Mouse (Mus musculus): ENCODE measurements around the gene Spp2.
"Not testable (repeated sequence)": the region's sequence is repeated elsewhere in the genome, so short reads cannot be mapped to it uniquely, and the experiment has no call there.

The Spp2 gene

GRCm38 (mm10) chr1:88434057-88434456, 27.3 kb downstream of the Spp2 start:
- DNase-seq: no peak

DNA sequence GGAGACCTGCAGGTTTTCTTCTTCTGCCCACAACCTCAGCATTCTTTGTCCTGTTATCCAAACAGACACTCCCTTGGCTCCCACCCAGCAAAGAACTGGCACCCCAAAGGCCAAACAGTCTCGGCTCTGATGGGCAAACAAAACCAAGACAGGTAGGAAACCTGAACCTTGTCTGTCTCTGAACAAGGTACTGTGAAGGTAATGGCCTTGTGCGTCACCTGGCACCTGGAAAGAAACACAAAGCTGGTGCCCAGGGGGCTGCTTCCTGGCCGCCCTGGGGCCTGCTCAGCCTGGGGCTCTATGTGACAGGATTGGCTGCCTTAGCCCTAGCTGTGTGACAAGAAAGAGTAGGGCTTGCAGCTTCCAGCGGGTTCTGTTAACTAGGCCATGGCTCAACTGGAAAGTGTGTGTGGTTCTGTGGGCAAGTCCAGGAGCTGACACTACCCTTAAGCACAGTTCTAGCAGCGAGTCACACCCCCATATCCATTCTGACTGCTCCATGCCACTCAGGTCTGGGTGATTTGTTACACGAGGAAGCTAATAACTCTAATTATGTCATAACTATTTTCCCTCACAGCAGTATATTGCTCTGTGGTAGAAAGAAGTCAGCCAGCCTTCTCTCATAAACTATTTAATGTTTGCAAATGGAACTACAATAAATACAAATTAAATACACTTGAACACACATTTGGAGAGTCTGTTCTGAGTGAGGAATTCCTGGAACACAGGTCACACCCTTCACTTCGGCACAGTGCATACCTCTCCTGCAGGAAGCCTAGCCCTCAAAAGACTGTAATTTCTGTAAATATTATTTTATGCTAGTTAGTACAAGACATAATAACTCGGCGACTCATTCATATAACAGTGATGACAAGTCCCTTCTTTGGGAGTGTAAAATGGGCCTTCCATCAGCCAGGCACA, 30.7 kb downstream of the Spp2 start:
- no peak for DNase-seq

- no peak for DNase-seq
These were observed 36.6 kb downstream of the Spp2 start for GRCm38 (mm10) chr1:88443383-88443782.

GRCm38 (mm10) chr1:88445400-88445799, 38.6 kb downstream of the Spp2 start:
- no peak for DNase-seq

- no peak for DNase-seq
These were observed 39.7 kb downstream of the Spp2 start for GRCm38 (mm10) chr1:88446270-88447030.

DNA sequence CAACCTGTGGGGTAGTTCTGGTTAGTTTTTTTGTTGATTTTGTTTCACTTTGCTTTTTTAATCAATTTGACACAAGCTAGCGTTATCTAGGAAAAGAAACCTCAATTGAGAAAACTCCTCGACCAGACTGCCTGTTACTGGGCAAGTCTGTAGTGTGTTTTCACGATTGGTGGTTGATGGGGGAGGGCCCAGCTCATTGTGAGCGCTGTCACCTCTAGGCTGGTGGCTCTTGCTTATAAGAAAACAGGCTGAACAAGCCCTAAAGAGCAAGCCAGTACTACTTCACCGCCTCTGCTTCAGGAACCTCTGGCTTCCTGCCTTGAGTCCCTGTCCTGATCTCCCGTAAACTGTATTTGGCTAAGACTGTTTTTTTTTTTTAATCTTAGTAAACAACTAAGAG, 40.7 kb downstream of the Spp2 start:
- DNase-seq: peak; percentile 34

DNA sequence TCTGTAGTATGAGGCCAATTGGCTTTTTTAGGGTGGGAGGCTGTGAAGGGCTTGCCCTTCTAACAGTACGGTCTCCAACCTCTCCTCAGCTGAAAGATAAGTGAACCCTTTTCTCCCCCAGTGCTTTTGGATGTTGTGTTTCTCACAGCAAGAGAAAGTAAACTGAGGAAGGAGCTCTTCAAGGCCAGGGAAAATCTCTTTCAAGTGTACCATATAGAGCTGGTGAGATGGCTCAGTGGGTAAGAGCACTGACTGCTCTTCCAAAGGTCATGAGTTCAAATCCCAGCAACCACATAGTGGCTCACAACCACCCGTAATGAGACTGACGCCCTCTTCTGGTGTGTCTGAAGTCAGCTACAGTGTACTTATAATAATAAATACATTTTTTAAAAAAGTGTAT, 41.3 kb downstream of the Spp2 start:
- not testable (repeated sequence) for DNase-seq

DNA sequence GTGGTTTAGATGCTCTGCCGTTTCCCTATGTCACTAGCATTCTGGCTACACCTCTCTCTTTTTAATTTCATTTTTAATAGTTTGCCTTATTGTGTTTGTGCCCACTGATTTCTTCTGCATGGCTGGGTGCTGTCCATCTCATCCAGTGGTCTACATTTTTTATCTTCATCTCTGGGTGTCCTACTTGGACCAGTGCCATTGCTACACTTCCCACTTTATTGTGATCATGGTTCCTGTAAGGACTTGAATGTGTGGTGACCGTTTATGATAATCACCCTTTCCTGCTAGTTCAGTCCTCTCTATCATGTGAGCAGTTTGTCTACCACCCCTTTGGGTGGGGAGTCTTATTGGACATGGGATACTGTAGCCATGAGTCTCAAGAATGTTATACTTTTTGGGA, 43.0 kb downstream of the Spp2 start:
- DNase-seq: no peak

- DNase-seq: no peak
These were observed 43.9 kb downstream of the Spp2 start for GRCm38 (mm10) chr1:88450668-88451067.

DNA sequence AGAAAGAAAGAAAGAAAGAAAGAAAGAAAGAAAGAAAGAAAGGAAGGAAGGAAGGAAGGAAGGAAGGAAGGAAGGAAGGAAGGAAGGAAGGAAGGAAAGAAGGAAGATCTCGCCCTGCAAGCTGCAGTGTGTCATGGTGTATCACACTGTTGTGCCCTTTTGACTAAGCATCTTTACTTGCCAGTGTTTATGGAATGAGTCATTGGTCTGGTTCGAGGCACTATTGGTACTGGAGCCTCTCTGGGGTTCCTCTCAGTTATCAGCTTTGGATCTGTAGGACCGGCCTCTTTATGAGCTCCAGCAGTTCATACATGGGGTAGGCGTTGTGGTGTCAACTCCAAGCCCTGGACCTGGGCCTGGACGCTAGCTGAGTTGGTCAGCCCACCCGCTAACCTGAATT, 45.4 kb downstream of the Spp2 start:
- DNase-seq: no peak

DNA sequence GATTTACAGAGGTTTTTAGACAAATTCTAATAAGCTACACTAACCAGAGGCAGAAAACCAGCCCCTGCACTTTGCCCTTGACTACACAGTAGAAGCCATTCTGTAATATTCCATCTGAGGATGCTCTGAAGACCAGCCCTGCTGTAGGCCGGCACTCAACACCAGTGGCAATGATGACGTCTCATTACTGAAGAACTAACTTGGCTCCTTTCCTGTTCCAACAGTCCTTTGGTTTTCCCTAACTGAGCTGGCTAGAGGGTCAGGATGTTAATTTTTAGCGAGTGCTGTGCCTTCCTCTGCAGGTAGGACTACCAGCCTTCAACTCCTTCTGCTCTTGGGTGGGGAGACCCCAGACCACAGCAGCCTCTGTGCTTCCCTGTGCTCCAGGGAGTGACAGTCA, 47.9 kb downstream of the Spp2 start:
- DNase-seq: no peak

DNA sequence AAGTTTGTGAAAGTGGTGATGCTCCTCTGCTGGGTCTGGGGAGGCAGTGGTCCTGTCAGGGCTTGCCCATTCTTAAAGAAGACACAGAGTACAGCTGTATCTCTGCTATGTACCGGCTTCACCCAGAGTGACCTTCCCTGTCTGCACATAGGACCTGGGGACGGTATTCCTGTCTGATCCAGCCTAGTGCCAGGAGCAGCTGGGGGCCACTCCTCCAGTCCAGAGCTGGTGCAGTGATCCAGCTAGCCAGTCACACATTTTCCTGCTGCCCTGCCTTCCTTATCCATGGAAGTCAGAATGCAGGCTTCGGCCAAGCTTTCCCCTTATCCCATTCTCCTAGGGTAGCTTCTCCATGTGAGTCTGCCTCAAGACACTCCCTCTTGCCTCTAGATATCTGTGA, 49.0 kb downstream of the Spp2 start:
- DNase-seq: peak; percentile 31

- peak; percentile 57 for DNase-seq
These were observed 49.8 kb downstream of the Spp2 start for GRCm38 (mm10) chr1:88456451-88457072.

- DNase-seq: no peak
These were observed 52.4 kb downstream of the Spp2 start for GRCm38 (mm10) chr1:88459196-88459595.

GRCm38 (mm10) chr1:88459655-88460054, 52.9 kb downstream of the Spp2 start:
- DNase-seq: no peak

GRCm38 (mm10) chr1:88461096-88461495, 54.3 kb downstream of the Spp2 start:
- no peak for DNase-seq

GRCm38 (mm10) chr1:88462484-88462883, 55.7 kb downstream of the Spp2 start:
- DNase-seq: no peak

DNA sequence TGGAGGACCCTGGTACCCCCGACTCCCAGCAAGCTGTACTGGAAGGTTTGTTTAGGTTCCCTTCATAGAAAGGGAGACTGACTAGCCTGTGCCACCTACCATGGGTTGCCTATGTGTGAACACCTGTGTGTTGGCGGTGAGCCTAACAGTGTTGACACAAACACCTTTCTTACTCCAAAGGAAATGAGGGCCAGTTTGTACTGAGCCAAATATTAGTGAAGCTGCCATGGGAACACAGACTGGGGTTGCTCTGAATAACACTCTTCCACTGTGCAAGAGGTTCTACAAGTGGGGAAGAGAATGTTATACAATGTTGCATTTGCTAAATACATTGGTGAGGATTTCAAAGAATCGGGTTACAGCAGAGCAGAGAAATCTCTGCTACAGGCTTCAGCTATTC, 56.5 kb downstream of the Spp2 start:
- DNase-seq: no peak

DNA sequence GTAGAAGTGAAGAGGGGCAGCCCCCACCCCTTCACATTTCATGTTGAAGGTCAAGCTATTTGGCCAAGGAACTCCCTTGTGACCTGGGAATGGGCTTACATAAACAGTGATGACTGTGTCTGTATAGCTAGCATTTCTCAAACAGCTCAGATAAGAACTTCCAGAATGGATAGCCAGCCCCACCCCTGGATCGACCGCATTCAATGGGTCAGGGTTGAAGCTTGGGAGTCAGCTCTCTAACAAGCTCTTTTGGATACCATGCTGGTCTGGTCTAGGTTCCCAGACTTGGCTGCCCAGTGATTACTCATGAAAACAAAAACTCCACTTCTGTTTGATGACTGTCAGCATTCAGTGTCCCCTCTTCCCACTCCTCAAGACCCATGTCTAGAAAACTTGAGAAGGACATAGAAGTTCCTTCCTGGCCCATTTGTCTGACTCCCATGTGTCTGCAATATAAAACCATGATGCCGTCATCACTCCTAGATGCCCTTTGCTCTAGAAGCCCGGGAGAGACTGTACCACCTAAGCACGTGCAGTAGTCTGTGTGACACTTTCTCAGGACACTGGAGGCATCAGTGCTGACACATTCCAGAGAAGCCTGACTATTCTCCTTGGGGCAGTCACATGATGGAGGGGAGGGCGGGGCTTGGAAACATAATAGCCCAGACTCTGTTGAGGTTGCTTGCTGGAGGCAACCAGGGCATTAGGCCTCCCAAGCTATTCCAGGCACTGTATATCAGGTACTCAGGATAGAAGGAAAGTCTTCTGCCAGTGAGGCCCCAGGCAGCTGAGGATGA, 57.5 kb downstream of the Spp2 start:
- no peak for DNase-seq

GRCm38 (mm10) chr1:88465722-88466121, 59.0 kb downstream of the Spp2 start:
- no peak for DNase-seq

GRCm38 (mm10) chr1:88466325-88467064, 59.7 kb downstream of the Spp2 start:
- no peak for DNase-seq

DNA sequence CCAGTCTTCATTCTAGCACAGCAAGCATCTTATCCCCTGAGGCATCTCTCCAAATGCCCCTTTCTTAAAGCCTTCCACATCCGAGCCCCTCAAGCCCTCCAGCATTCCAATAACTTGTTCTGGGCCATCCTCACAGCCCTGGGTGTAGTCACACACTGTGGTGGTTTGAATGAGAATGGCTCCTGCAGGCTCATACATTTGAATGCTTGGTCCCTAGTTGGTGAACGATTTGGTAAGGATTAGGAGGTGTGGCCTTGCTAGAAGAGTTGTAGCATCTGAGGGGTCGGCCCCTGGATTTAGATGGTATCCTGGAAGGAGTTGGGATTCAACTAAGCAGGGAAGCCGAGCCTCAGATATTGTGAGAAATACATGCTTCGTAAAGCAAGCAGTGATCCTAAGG, 61.1 kb downstream of the Spp2 start:
- no peak for DNase-seq
